24 mouse cellular contexts compared by ENCODE assay signal in genomic region chr1:62881477-62881876, GRCm38 (mm10).
DNase-seq lines count a peak whose midpoint lies in the region; ATAC-seq lines count a peak whose summit lies in the region.
"Had no signal": no experiment of that assay in that cellular context is flagged by ENCODE, and none has a peak within 500 bp of the region (broad histone marks: within the 10 kb centered on the region; RNA-seq: fewer than 3 reads in every experiment).

No protein-coding gene starts in this region.

- no peak overlapping the region for H3K4me2 ChIP-seq in embryonic facial prominence, embryonic 12.5 days (replicated peaks)
- H3K4me2 ChIP-seq in embryonic facial prominence, embryonic 14.5 days (ENCODE audit: low read depth, low read length): no peak overlapping the region
- H3K4me2 ChIP-seq: forebrain, embryonic 12.5 days; forebrain, embryonic 15.5 days; heart, embryonic 11.5 days; hindbrain, embryonic 12.5 days; hindbrain, embryonic 15.5 days had no signal

- no peak overlapping the region for H3K4me3 ChIP-seq in embryonic facial prominence, embryonic 12.5 days
- H3K4me3 ChIP-seq in embryonic facial prominence, embryonic 14.5 days (ENCODE audit: low read depth, low read length): no peak overlapping the region
- H3K4me3 ChIP-seq: forebrain, embryonic 12.5 days; forebrain, embryonic 15.5 days; heart, adult 2 months; hindbrain, embryonic 12.5 days; hindbrain, embryonic 15.5 days had no signal

- peak; percentile 19 for DNase-seq in heart, adult 11 months
- DNase-seq in heart, adult 8-10 months (ENCODE audit: low spot score): no peak
- DNase-seq in embryonic facial prominence, embryonic 14.5 days (ENCODE audit: low spot score): no peak
- peak; percentile 91 for DNase-seq in gonadal fat pad, adult 2 months (ENCODE audit: low read depth)
- no peak for DNase-seq in gastrocnemius, adult 8-10 months (ENCODE audit: low spot score in 2 of 2)
- no peak for DNase-seq in cerebellum, adult 8-10 months
- DNase-seq: adrenal gland, postnatal 10 days; adrenal gland, postnatal 36 days; B cell, adult 2 months; cerebellum, adult 18-20 months; cerebellum, adult 9-11 months; cerebellum, postnatal 25 days; gastrocnemius, postnatal 14 days; heart, adult 2 months had no signal

- H3K9ac ChIP-seq in embryonic facial prominence, embryonic 12.5 days: no peak overlapping the region
- H3K9ac ChIP-seq in embryonic facial prominence, embryonic 14.5 days (ENCODE audit: low read depth, low read length): no peak overlapping the region
- H3K9ac ChIP-seq: forebrain, embryonic 12.5 days; forebrain, embryonic 15.5 days; hindbrain, embryonic 12.5 days; hindbrain, embryonic 15.5 days had no signal

- H3K27ac ChIP-seq in embryonic facial prominence, embryonic 12.5 days: peak overlapping the region; percentile 71; the same call in 1 of the 2 replicates
- peak overlapping the region; percentile 22 for H3K27ac ChIP-seq in embryonic facial prominence, embryonic 14.5 days (replicated peaks; ENCODE audit: low read depth, low read length)
- H3K27ac ChIP-seq: forebrain, embryonic 12.5 days; forebrain, embryonic 15.5 days; heart, adult 2 months; hindbrain, embryonic 12.5 days; hindbrain, embryonic 15.5 days had no signal

- 63% methylated on average over 6 of the region's 6 CpGs for WGBS in embryonic facial prominence, embryonic 12.5 days
- 69% methylated on average over 6 of the region's 6 CpGs for WGBS in embryonic facial prominence, embryonic 14.5 days

- H3K36me3 ChIP-seq in embryonic facial prominence, embryonic 12.5 days: no peaks in the 10 kb centered on the region
- no peaks in the 10 kb centered on the region for H3K36me3 ChIP-seq in embryonic facial prominence, embryonic 14.5 days (ENCODE audit: control insufficient read depth, insufficient read depth, low read length)
- H3K36me3 ChIP-seq: forebrain, embryonic 12.5 days; forebrain, embryonic 15.5 days; G1E; hindbrain, embryonic 12.5 days; hindbrain, embryonic 15.5 days had no signal

- no peak for ATAC-seq in embryonic facial prominence, embryonic 12.5 days (ENCODE audit: insufficient number of reproducible peaks, insufficient read depth, low FRiP score, low TSS enrichment)
- ATAC-seq in embryonic facial prominence, embryonic 14.5 days (ENCODE audit: low read depth): peak; percentile 47; the same call in 1 of the 2 replicates
- ATAC-seq: forebrain, embryonic 15.5 days; intestine, postnatal 0 days; Patski had no signal

- H3K27me3 ChIP-seq in embryonic facial prominence, embryonic 12.5 days: no peaks in the 10 kb centered on the region
- no peaks in the 10 kb centered on the region for H3K27me3 ChIP-seq in embryonic facial prominence, embryonic 14.5 days (replicated peaks; ENCODE audit: control insufficient read depth, insufficient read depth, low read length)
- H3K27me3 ChIP-seq: CH12.LX; forebrain, embryonic 15.5 days; hindbrain, embryonic 12.5 days; hindbrain, embryonic 15.5 days; Patski had no signal

- no peaks in the 10 kb centered on the region for H3K9me3 ChIP-seq in embryonic facial prominence, embryonic 12.5 days
- H3K9me3 ChIP-seq in embryonic facial prominence, embryonic 14.5 days (ENCODE audit: control insufficient read depth, low read length): no peaks in the 10 kb centered on the region
- H3K9me3 ChIP-seq: forebrain, embryonic 12.5 days; forebrain, embryonic 15.5 days; G1E; hindbrain, embryonic 12.5 days; hindbrain, embryonic 15.5 days had no signal

- peaks cover 20% of the 10 kb centered on the region; the same call in 1 of the 2 replicates for H3K4me1 ChIP-seq in embryonic facial prominence, embryonic 12.5 days
- H3K4me1 ChIP-seq in embryonic facial prominence, embryonic 14.5 days (ENCODE audit: control insufficient read depth, insufficient read depth, low read length): peaks cover 12% of the 10 kb centered on the region

Comparison
In these comparisons a context has a peak if more than half of its experiments do, and no peak if none do; other contexts are left out.
1. DNase-seq: peak in heart, adult 11 months (single experiment) and gonadal fat pad, adult 2 months (single experiment); none in heart, adult 8-10 months (single experiment), embryonic facial prominence, embryonic 14.5 days (single experiment), gastrocnemius, adult 8-10 months (0 of 2) and cerebellum, adult 8-10 months (single experiment).